Mouse (Mus musculus) cerebellum, adult (tissue): Measurements from ENCODE around the gene Ankrd36.

Source experiments
- ATAC-seq: cut with Nextera tagmentation; 2 replicates; pipeline ENCODE4 v1.9.2; 2017; ENCODE audit warnings: mild to moderate bottlenecking, moderate library complexity, mixed read lengths; ENCODE audit not compliant: insufficient number of reproducible peaks, low FRiP score, low TSS enrichment

Gene Ankrd36

GRCm38 (mm10) chr11:5718611-5719354, 149.3 kb downstream of the Ankrd36 start:
- ATAC-seq: no peak

- no peak for ATAC-seq
Observed at GRCm38 (mm10) chr11:5729582-5729981, 160.1 kb downstream of the Ankrd36 start.

DNA sequence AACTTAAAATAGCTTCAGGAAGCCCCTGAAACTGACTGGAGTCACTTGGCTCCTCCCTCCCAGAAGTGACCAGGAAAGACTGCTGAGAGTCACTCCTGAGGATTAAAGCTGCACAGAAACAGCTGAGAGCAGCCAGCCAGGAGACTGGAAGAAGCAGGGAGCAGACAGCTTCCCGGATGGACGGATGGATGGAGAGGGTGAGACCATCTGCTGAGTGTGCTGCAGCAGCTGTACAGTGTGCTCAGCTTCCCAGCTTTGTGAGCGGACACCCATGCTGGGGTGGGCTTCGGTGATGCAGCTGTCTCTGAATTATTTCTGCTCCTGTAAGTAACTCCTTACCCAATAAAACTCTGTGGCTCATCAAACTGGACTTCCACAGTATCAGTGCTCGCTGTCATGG, 162.9 kb downstream of the Ankrd36 start:
- no peak for ATAC-seq

DNA sequence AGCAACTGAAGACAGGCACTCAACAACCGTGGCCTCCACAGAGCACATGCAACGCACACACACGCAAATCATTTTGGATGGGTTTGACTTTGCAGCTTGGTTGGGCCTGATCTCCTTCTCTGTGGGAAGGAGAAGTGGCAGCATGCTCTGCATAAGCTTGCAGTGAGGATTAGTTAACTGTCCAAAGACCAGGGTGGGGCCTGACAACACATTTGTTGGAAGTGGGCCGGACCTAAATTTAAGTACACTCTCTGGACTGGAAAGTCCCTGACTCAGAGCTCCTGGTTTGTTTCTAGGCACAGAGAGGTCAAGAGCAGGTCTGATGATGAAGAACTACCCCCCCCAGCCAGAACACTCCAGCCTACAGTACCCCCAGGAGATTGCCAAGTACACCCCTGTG, 164.8 kb downstream of the Ankrd36 start:
- ATAC-seq: no peak

DNA sequence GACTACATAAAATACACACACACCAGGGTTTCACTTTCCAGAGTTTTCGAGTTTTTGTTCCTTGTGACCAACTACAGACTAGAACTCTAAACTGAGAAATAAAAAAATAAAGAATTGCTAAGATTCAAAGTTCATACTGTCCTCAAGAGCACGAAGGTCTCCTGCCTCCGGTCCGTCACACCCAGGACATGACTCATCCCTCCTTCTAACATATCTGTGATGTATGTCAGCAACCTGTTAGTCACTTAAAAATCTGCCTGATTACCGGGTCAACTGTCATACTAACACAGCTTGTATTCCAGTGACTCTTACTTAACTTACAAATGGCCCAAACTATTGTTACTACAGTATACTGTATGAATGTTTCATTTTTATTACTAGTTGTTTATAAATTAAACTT, 167.7 kb downstream of the Ankrd36 start:
- ATAC-seq: no peak
